Mouse (Mus musculus): ENCODE measurements around the gene Thoc6. TPM values are rescaled to one million over a fixed set of nuclear protein-coding genes. Genes with fewer than 3 reads are reported as not detected.

Gene Thoc6
- polyA plus RNA-seq, 1 experiment = 9.8 TPM

- Histone ChIP-seq H3K4me3 (ENCODE audit: control insufficient read depth, low read depth, low read length) (no peak overlapping the region), H3K27me3 (ENCODE audit: control insufficient read depth, insufficient read depth, low read length) (no peaks in the 10 kb centered on the region; the same call in 1 of the 2 replicates), H3K4me1 (ENCODE audit: control insufficient read depth, insufficient read depth, low read length) (peaks cover 5% of the 10 kb centered on the region), H3K36me3 (ENCODE audit: control insufficient read depth, insufficient read depth, low read length) (no peaks in the 10 kb centered on the region), H3K27ac (ENCODE audit: control insufficient read depth, insufficient read depth, low read depth, low read length) (no peak overlapping the region)
- TF ChIP-seq POLR2A (IDR thresholded peaks at IDR 0.05; ENCODE audit: control insufficient read depth, low read depth, low read length) (no peak), CTCF (IDR thresholded peaks at IDR 0.05; ENCODE audit: control insufficient read depth, insufficient read depth, insufficient replicate concordance, low read depth, low read length) (no peak)
Measured at GRCm38 (mm10) chr17:23683226-23683625, 9.5 kb upstream of the Thoc6 start.

- Histone ChIP-seq H3K4me3 (ENCODE audit: control insufficient read depth, low read depth, low read length) (no peak overlapping the region), H3K36me3 (ENCODE audit: control insufficient read depth, insufficient read depth, low read length) (no peaks in the 10 kb centered on the region), H3K27ac (ENCODE audit: control insufficient read depth, insufficient read depth, low read depth, low read length) (no peak overlapping the region), H3K27me3 (ENCODE audit: control insufficient read depth, insufficient read depth, low read length) (no peaks in the 10 kb centered on the region; the same call in 1 of the 2 replicates), H3K4me1 (ENCODE audit: control insufficient read depth, insufficient read depth, low read length) (peaks cover 7% of the 10 kb centered on the region)
- TF ChIP-seq CTCF (IDR thresholded peaks at IDR 0.05; ENCODE audit: control insufficient read depth, insufficient read depth, insufficient replicate concordance, low read depth, low read length) (no peak), POLR2A (IDR thresholded peaks at IDR 0.05; ENCODE audit: control insufficient read depth, low read depth, low read length) (no peak)
Measured at GRCm38 (mm10) chr17:23682530-23682929, 8.8 kb upstream of the Thoc6 start.

- Histone ChIP-seq H3K27ac (ENCODE audit: control insufficient read depth, insufficient read depth, low read depth, low read length) (no peak overlapping the region), H3K36me3 (ENCODE audit: control insufficient read depth, insufficient read depth, low read length) (no peaks in the 10 kb centered on the region), H3K27me3 (ENCODE audit: control insufficient read depth, insufficient read depth, low read length) (no peaks in the 10 kb centered on the region; the same call in 1 of the 2 replicates), H3K4me3 (ENCODE audit: control insufficient read depth, low read depth, low read length) (no peak overlapping the region), H3K4me1 (ENCODE audit: control insufficient read depth, insufficient read depth, low read length) (peaks cover 11% of the 10 kb centered on the region)
- TF ChIP-seq POLR2A (IDR thresholded peaks at IDR 0.05; ENCODE audit: control insufficient read depth, low read depth, low read length) (no peak), CTCF (IDR thresholded peaks at IDR 0.05; ENCODE audit: control insufficient read depth, insufficient read depth, insufficient replicate concordance, low read depth, low read length) (no peak)
Measured at GRCm38 (mm10) chr17:23682092-23682491, 8.4 kb upstream of the Thoc6 start.

GRCm38 (mm10) chr17:23681086-23681485 lies 7.4 kb upstream of the Thoc6 start:
- Histone ChIP-seq H3K27ac (ENCODE audit: control insufficient read depth, insufficient read depth, low read depth, low read length) (no peak overlapping the region), H3K4me3 (ENCODE audit: control insufficient read depth, low read depth, low read length) (no peak overlapping the region), H3K27me3 (ENCODE audit: control insufficient read depth, insufficient read depth, low read length) (no peaks in the 10 kb centered on the region; the same call in 1 of the 2 replicates), H3K4me1 (ENCODE audit: control insufficient read depth, insufficient read depth, low read length) (peaks cover 19% of the 10 kb centered on the region), H3K36me3 (ENCODE audit: control insufficient read depth, insufficient read depth, low read length) (no peaks in the 10 kb centered on the region)
- TF ChIP-seq POLR2A (IDR thresholded peaks at IDR 0.05; ENCODE audit: control insufficient read depth, low read depth, low read length) = no peak
- TF ChIP-seq CTCF (IDR thresholded peaks at IDR 0.05; ENCODE audit: control insufficient read depth, insufficient read depth, insufficient replicate concordance, low read depth, low read length) = no peak

- no peak for TF ChIP-seq CTCF (IDR thresholded peaks at IDR 0.05; ENCODE audit: control insufficient read depth, insufficient read depth, insufficient replicate concordance, low read depth, low read length)
- TF ChIP-seq POLR2A (IDR thresholded peaks at IDR 0.05; ENCODE audit: control insufficient read depth, low read depth, low read length) = no peak
- no peaks in the 10 kb centered on the region for H3K36me3 ChIP-seq (ENCODE audit: control insufficient read depth, insufficient read depth, low read length)
- no peak overlapping the region for H3K27ac ChIP-seq (ENCODE audit: control insufficient read depth, insufficient read depth, low read depth, low read length)
- no peaks in the 10 kb centered on the region; the same call in 1 of the 2 replicates for H3K27me3 ChIP-seq (ENCODE audit: control insufficient read depth, insufficient read depth, low read length)
- H3K4me3 ChIP-seq (ENCODE audit: control insufficient read depth, low read depth, low read length) = no peak overlapping the region
- peaks cover 22% of the 10 kb centered on the region for H3K4me1 ChIP-seq (ENCODE audit: control insufficient read depth, insufficient read depth, low read length)
Measured at GRCm38 (mm10) chr17:23680336-23680735, 6.7 kb upstream of the Thoc6 start.

- Histone ChIP-seq H3K27ac (ENCODE audit: control insufficient read depth, insufficient read depth, low read depth, low read length) (no peak within 1 kb of the TSS), H3K4me1 (ENCODE audit: control insufficient read depth, insufficient read depth, low read length) (peaks cover 27% of the 10 kb centered on the region), H3K4me3 (ENCODE audit: control insufficient read depth, low read depth, low read length) (peak within 1 kb of the TSS; percentile 12; the same call in 1 of the 2 replicates), H3K36me3 (ENCODE audit: control insufficient read depth, insufficient read depth, low read length) (no peaks in the 10 kb centered on the region), H3K27me3 (ENCODE audit: control insufficient read depth, insufficient read depth, low read length) (no peaks in the 10 kb centered on the region; the same call in 1 of the 2 replicates)
- TF ChIP-seq POLR2A (IDR thresholded peaks at IDR 0.05; ENCODE audit: control insufficient read depth, low read depth, low read length) (no peak), CTCF (IDR thresholded peaks at IDR 0.05; ENCODE audit: control insufficient read depth, insufficient read depth, insufficient replicate concordance, low read depth, low read length) (no peak)
Measured at GRCm38 (mm10) chr17:23679127-23679835, 5.6 kb upstream of the Thoc6 start, which contains the start of gene Cldn6. Gene Cldn6 (plus strand): TSS chr17:23679249.

- no peaks in the 10 kb centered on the region; the same call in 1 of the 2 replicates for H3K27me3 ChIP-seq (ENCODE audit: control insufficient read depth, insufficient read depth, low read length)
- TF ChIP-seq POLR2A (IDR thresholded peaks at IDR 0.05; ENCODE audit: control insufficient read depth, low read depth, low read length) = peak; percentile 57
- no peak for TF ChIP-seq CTCF (IDR thresholded peaks at IDR 0.05; ENCODE audit: control insufficient read depth, insufficient read depth, insufficient replicate concordance, low read depth, low read length)
- H3K4me1 ChIP-seq (ENCODE audit: control insufficient read depth, insufficient read depth, low read length) = peaks cover 33% of the 10 kb centered on the region
Measured at GRCm38 (mm10) chr17:23677236-23677679, 3.6 kb upstream of the Thoc6 start, which contains the start of gene Tnfrsf12a. Gene Tnfrsf12a (minus strand): TSS chr17:23677468.

More at GRCm38 (mm10) chr17:23677236-23677679, 3.6 kb upstream of the Thoc6 start, which contains the start of gene Tnfrsf12a:
- Histone ChIP-seq H3K4me3 (ENCODE audit: control insufficient read depth, low read depth, low read length) (peak within 1 kb of the TSS; percentile 87), H3K27ac (ENCODE audit: control insufficient read depth, insufficient read depth, low read depth, low read length) (no peak within 1 kb of the TSS), H3K36me3 (ENCODE audit: control insufficient read depth, insufficient read depth, low read length) (no peaks in the 10 kb centered on the region)

Measured in testis, adult 2 months (tissue).